Mouse (Mus musculus): ENCODE results near the gene Ppard. TPM values are rescaled to one million over a fixed set of nuclear protein-coding genes. Genes with fewer than 3 reads are reported as not detected.
"Not testable (repeated sequence)": the region's sequence is repeated elsewhere in the genome, so short reads cannot be mapped to it uniquely, and the experiment has no call there.

Ppard gene
- total RNA-seq (2021), result 10 to 100 TPM; 25.8 to 29.0 TPM
- long read RNA-seq, partial matches to known transcripts, result 0 of 2 reads
- long read RNA-seq, other reads (novel, unspliced or antisense), result 1 of 2 reads

DNA sequence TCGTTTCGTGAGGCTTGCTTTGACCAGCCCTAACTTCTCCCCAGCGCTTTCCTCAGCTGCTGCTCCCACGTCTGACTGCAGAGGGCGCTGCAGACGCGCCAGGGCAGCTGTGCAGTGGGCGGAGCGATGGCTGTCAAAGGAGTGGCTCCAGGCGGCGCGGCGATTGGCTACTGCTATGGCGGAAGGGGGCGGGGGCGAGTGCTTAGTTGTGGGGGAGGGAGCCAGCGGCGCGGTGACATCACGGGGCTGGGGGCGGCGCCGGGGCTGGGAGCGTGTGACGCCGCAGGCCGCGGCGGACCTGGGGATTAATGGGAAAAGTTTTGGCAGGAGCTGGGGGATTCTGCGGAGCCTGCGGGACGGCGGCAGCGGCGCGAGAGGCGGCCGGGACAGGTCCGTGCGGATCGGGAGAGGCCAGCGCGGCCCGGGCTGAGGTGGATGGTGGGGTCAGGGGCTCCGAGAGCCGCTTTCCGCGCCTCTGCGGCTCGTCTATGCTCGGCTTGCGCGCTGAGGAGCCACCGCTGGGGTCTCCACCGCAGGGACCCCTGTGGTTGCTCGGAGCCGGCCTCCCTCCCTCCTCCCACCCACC, at the start of gene Ppard:
Ppard (plus strand) TSS at position 226 of the 586 bp plus-strand sequence.
- DNase-seq (ENCODE audit: low spot score in 2 of 2), result peak; percentile 99

DNA sequence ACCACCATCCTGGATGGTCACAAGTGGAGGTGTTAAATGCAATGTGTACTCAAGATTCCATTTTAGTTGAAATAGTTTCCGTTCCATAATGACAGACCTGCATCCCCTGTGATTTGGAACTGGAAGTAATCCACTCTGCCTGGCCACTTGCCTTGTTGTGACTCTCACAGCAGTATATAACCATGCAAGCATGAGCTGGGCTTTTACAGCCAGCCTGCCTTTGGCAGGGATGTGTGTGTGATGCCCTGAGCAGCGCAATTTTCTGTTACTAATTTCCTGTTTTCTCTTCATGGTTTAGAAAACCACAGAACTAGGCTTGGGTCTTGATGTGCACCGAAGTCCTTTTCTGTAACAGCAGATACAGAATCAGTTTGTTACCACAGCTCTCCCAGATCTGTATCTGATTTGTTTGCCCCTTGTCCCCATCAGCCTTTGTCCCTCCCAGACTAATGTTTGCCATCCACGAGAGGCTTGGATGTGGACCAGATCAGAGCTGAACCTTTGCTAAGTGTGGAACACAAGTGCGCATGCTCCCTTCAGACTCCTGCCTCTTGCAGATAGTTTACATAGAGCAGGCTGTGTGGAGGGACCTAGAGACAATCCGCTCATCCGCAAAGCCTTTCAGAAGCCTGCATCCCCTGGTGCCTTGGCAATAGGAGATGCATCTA, 47.4 kb upstream of the Ppard start:
- DNase-seq (ENCODE audit: low spot score in 2 of 2), result no peak

DNA sequence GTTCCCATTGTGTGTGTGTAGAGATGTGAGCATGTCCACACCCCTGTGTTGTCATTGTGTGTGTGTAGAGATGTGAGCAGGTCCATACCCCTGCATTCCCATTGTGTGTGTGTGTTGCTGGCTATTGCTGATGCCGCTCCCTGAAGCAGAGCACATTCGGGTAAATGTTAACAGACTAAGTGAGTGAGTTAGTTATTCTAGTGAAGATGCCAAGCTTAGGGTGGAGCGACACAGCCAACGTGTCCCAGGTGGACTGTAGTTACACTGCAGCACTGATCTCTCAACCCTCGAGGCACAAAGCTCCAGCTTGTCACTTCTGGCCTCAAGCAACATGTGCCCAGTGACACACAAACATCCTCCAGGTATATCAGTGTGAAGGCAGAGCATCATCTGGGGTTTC, 44.2 kb upstream of the Ppard start:
- DNase-seq (ENCODE audit: low spot score in 2 of 2), result no peak

DNA sequence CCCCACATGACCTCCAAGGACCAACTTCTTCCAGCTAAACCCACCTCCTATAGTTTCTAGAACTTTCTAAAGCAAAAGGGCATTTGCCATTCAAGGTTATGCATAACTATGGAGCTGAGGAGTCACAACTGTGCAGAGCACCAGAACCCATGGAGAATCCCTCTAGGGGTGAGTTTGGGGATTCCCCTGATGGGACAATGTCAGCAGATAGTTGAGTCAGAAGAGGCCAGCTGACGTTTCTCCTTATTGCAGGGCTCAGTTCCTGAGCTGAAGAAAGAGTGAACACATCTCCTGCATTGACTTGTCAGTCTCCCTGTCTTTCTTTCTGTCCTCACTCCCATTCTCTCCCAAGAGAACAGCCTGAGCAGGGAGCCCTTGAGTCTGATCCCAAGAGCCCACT, 39.7 kb upstream of the Ppard start:
- DNase-seq (ENCODE audit: low spot score in 2 of 2), result no peak

DNA sequence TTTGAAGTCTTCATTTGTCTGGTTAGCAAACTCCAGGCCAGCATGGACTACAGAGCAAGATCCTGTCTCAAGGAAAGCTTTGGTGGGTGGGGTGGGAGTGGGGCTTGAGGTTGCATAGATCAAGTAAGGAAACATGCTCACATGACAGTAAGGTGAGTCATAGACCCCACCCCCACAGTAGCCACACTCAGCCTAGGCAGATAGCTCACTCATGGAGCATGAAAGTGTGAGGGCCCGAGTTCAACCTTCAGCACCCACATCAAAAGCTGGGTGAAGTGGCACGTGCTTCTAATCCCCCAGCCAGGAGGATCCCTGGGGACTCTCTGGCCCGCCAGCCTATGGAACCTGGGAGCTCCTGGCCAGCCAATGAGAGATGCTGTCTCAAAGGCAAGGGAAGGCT, 38.9 kb upstream of the Ppard start:
- DNase-seq (ENCODE audit: low spot score in 2 of 2), result no peak

DNA sequence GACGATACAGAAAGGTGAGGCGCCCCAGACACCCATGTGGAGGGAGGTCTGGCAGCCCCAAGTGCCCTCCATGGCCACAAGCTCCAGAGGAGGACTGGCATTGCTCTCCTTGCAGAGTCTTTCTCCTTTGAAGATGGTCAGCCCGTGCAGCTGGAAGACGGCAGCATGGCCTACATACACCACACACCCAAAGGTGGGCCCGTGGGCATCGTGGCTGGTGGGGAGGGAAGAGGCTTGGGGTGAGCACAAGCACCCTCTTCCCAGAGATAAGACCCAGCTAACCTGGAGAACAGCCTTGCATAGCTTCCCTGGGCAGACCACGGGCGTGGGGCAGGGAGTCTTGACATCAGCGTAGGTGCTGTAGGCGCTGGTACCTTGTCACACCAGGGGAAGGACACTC, 37.5 kb upstream of the Ppard start:
- no peak for DNase-seq (ENCODE audit: low spot score in 2 of 2)

DNA sequence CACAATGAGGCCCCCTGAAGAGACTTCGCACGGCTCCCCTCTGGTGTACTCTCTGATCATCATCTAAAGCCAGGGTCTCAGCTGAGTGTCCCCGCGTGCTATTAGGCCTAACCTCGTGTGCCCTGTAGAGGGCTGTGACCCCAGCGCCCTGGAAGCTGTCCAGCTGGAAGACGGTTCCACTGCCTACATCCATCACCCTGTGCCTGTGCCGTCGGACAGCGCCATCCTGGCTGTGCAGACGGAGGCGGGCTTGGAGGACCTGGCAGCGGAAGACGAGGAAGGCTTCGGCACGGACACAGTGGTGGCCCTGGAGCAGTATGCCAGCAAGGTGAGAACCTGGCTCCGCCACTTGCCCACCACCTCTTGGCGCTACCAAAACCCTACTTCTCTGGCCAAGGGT, 34.9 kb upstream of the Ppard start:
- no peak for DNase-seq (ENCODE audit: low spot score in 2 of 2)

DNA sequence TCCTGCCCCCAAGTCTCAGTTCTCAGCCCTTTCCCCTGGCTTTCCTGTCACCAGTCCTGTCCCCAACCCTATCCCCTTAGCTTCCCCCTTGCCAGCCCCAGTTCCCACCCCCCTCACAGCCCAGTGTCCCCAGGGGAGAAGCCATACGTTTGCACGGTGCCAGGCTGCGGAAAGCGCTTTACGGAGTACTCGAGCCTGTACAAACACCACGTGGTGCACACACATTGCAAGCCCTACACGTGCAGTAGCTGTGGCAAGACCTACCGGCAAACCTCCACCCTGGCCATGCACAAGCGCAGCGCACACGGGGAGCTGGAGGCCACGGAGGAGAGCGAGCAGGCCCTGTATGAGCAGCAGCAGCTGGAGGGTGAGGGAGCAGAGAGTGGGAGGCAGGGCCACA, 30.5 kb upstream of the Ppard start:
- no peak for DNase-seq (ENCODE audit: low spot score in 2 of 2)

DNA sequence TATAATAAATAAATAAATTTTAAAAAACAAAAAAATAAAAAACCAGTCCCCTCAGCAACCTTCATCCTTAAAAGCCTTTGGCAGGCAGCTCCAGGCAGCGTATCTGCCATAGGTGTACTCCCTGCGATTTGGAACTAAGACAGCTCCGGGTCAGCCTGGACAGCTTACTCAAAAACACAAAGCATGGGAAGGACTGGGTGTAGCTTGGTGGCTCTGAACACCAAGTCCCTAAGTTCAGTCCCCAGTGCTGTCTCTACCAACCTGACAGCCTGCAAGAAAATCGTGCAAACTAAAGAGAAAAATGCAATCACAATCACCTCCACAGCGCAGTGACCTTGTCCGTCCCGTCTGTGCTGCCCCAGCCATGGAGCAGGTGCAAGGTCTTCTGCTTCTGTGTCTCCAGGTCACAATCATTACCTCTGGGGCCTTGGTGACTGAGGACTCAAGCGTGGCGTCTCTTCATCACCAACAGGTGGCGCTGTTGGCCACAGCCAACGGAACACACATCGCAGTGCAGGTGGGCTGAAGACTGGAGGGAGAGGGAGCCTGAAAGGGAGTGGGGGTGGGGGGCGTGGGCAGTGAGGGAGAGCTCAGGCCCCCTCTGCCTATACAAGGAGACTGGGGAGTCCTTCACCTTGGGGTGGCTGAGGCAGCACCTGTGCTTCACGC, 28.3 kb upstream of the Ppard start:
- DNase-seq (ENCODE audit: low spot score in 2 of 2), result peak; percentile 56 to 65

DNA sequence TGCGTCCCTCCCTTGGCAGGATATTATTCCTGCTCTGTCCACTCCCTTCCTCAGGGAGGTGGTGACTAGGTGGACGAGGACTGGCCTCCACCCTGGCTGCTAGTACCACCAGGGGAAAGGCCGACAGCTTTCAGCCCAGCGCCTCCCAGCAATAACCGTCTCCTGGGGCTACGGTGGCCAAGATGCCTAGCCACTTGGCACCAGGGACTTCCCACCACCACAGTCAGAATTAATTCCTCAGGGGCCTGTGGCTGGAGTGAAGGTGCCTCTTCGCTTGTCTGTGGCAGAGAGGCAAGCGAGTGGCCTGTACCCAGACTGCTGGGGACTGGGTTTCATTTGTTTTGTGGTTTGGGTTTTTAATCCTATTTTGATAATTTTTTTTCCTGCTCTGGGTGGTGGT, 27.1 kb upstream of the Ppard start:
- DNase-seq (ENCODE audit: low spot score in 2 of 2), result no peak

DNA sequence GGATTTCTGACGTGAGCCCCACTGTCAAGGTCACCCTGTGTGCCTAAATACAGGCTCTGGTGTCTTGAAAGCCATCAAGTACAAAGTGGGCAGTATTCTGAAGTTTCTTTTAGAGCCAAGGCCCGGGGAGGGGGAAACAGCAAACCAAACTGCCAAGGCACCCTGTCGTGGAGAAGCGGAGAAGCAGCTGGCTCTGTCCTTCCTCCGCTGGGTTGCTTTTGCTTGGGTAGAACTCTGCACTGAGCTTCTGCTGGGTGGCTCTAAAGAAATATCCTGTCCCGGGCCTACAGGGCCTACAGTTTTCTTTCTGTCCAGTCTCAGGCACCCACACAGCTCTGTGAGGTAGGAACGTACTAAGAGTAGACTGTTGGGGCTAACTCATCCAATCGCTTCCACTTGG, 25.4 kb upstream of the Ppard start:
- DNase-seq (ENCODE audit: low spot score in 2 of 2), result no peak

DNA sequence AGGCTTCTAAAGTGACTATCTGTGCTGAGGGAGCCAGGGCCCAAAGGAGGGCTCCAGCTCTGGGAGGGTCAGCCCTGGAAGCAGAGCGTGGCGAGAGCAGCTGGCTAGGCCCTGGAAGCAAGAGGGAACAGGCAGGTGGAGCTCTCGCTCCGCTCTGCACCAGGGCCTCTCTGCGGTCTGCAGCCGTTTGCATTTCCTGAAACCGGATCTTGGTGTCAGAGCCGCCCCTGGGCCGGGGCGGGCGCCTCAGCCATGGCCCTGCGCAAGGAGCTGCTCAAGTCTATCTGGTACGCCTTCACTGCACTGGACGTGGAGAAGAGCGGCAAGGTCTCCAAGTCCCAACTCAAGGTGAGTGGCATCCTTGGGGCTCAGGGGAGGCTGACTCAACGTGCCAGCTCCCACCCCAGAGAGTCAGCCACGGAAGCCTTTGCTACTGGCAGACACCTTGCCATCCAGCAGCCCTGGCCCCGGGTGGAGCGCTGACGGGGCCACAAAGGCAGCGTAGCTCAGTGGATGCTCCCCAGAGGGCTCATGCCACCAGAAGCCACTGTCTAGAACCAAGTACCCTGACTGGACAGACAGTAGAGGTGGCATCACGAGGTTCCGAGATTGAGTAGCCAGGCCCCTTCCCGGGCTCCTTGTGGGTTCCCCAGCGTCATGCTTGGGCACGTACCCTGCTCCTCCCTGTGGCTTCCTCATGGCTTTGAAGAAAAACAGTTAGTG, 24.7 kb upstream of the Ppard start, which contains the start of gene Def6:
Def6 (plus strand) TSS at position 188 of the 723 bp plus-strand sequence.
- peak; percentile 27 to 52 for DNase-seq (ENCODE audit: low spot score in 2 of 2)

DNA sequence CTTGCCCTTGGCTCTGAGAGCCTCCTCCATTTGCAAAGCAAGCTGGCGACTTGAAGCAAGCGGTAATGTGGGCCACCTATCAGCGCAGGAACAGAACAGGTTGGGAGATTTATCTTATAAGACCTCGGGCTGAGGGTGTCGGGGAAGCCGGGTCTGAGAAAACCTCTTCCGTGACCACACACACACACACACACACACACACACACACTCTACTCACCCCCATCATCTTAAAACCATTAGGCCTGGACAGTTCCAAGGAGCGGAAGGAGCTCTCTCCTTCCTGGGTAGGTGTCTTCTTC, 24.2 kb upstream of the Ppard start:
- no peak for DNase-seq (ENCODE audit: low spot score in 2 of 2)

DNA sequence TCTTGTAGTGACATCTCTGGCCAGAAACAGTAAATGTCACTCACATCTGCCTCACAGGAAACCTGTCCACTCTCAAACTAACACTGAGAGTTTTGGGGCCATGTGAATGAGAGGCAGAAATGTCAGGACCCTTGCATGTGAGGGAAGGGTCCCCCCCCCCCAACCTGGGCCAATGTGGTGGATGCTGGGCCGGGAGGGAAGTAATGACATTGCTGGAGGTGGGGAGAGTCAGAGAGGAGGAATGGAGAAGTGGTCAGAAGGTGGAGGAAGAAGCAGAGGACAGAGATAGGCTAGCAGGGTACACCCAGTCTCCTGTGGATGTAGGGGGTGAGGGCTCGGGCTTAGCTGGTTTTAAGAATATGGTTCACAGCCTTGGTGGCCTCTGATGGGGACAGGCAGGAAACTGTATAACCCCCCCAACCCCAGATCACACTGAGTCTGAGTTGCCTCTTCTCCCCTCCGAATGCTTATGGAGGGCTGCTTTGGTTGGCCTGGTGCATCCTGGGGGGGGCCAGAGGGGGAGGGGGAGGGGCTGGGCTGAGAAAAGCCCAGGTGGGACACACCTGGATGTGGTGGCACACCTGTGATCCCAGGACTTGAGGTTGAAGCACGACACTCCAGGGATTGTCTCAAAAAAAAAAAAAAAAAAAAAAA, 22.9 kb upstream of the Ppard start:
- DNase-seq (ENCODE audit: low spot score in 2 of 2), result no peak

DNA sequence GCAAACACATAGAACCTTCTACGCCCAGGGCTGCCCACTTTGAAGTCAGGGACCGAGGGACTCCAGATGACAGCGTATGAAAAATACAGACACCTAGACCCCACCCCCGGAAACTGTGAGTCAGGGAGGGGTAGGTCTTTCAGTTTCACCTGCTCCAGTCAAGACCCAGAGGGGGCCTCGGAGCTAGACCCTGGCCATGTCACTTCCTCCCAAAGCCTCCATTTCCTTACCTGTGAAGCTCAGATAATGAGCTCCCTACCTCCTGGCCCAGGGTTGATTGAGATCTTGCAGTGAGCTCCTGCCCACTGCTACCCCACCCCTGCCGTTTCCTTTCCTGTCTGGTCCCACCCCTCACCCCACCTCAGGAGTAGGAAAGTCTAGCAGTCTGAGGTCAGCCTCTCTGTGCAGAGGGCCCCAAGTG, 20.6 kb upstream of the Ppard start:
- no peak for DNase-seq (ENCODE audit: low spot score in 2 of 2)

DNA sequence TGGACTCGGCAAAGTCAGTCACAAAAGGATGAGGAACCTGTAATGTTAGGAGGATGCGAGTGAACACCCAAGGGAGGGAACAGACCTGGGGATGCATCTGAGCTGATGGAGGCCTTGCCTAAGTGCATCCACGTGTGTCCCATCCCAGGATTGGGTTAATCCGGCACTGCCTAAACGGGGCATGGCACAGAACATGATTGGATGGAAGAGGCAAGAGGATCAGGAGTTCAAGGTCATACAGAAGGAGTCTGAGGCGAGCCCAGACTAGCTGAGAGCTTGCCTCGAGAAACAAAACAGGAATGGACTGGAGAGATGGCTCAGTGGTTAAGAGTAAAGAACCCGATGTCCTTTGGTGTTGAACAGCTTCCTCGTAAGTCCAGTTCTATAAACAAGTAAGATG, 20.1 kb upstream of the Ppard start:
- no peak for DNase-seq (ENCODE audit: low spot score in 2 of 2)

DNA sequence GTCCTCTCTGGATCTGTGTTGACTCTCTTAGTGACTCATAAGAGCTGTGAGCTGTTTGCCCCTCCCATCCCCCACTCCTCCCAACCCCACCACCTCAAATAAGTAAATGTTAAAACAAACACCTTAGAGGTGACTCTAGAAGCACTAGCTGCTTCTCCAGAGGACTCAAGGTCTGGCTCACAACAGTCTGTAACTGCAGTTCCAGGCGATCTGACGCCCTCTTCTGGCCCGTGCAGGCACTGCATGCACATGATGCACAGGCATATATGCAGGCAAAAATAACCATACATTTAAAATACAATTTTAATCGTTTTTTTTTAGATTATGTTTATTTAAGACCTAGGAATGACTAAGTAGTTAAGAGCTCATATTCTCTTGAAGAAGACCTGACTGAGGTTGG, 19.3 kb upstream of the Ppard start:
- DNase-seq (ENCODE audit: low spot score in 2 of 2), result no peak

DNA sequence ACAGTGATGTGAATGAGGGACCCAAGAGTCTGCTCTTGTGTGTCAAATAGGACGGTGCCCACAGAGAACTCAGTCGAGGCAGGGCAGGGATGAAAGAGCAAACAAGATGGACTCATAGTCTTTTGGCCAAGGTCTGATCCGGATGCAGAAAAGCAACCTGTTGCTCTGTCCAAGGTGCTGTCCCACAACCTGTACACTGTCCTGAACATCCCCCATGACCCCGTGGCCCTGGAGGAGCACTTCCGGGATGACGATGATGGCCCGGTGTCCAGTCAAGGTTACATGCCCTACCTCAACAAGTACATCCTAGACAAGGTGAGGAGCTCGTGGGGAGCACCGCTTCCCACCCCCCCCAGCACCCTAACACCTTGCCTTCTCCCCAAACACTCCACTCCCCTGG, 15.7 kb upstream of the Ppard start:
- DNase-seq (ENCODE audit: low spot score in 2 of 2), result no peak

DNA sequence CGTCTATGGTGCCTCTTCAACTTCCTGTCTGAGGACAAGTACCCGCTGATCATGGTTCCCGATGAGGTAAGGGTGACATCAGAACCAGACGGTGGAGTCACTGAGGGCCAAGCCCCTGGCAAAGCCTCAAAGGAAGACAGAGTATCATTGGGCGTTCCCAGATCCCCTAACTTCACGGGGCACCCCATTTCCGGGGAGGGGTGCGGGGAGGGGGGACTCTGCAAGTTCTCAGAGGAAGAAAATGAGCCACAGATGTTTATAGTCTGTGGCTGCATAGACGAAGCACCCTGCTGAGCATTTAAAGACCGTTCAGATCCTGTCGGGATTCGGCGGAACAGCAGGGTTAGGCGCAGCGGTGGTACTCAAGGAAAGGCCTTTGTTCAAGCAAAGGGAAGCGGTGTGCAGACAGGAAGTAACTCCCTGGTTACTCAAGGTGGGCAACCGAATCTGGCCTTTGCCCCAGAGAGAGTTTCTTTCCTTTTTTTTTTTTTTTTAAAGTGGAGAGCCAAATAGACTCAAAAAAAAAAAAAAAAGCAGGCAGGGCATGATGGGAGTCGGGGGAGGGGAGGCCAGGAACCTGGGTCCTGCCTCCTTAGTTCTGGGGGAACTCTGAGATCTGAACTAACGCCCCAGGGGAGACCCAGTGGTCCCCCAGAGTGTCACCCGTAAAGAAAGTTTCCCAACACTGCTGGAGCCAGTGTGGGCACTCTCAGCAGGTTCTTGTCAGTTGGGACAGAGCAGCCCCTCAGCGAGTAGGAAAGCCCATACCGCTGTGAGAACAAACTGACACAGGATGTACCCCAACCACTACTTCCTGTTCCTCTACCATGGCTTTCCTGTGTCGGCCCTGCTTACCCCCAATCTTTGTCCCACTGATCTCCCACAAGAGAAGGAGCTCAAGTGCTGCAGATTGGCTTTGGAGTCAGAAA, 14.5 kb upstream of the Ppard start:
- DNase-seq (ENCODE audit: low spot score in 2 of 2), result no peak

DNA sequence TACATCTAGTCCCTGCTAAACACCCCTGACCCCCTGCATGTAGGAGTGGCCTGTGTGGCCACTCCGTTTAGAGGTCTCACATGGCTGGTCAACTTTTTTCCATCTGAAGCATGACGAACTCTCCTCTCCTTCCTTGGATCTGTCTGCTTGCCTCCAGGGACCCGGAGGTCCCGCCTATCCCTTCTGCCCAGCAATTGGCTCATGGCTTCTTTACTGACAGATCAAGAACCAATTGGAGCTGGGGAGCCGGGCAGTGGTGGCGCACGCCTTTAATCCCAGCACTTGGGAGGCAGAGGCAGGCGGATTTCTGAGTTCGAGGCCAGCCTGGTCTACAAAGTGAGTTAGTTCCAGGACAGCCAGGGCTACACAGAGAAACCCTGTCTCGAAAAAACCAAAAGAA, 10.0 kb upstream of the Ppard start:
- DNase-seq (ENCODE audit: low spot score in 2 of 2), result not testable (repeated sequence)

Measured in layer of hippocampus, postnatal 10 days (tissue).